Mouse (Mus musculus): ENCODE data around the gene Babam2. TPM values are rescaled to one million over a fixed set of nuclear protein-coding genes. Genes with fewer than 3 reads are reported as not detected.

The Babam2 gene
- polyA plus RNA-seq, 1 experiment from 2014 or later, result 33.5 TPM

- Histone ChIP-seq H3K9me3 (ENCODE audit: control insufficient read depth, low read length) (no peaks in the 10 kb centered on the region), H3K4me1 (ENCODE audit: control insufficient read depth, insufficient read depth, low read length) (no peaks in the 10 kb centered on the region), H3K9ac (replicated peaks; ENCODE audit: low read length) (no peak overlapping the region), H3K27ac (replicated peaks; ENCODE audit: low read depth, low read length) (no peak overlapping the region), H3K4me3 (replicated peaks; ENCODE audit: low read depth, low read length) (no peak overlapping the region), H3K27me3 (ENCODE audit: control insufficient read depth, insufficient read depth, low read length) (no peaks in the 10 kb centered on the region), H3K4me2 (ENCODE audit: low read length) (no peak overlapping the region), H3K36me3 (ENCODE audit: control insufficient read depth, insufficient read depth, low read length) (no peaks in the 10 kb centered on the region)
- DNase-seq (no peak), ATAC-seq (ENCODE audit: low FRiP score, low TSS enrichment) (no peak)
- 85% methylated on average over 4 of the region's 4 CpGs for WGBS
Observed at GRCm38 (mm10) chr5:32033185-32033584, 335.7 kb downstream of the Babam2 start.

GRCm38 (mm10) chr5:32033621-32034020 is 336.1 kb downstream of the Babam2 start:
- H3K27ac ChIP-seq (replicated peaks; ENCODE audit: low read depth, low read length), result no peak overlapping the region
- H3K27me3 ChIP-seq (ENCODE audit: control insufficient read depth, insufficient read depth, low read length), result no peaks in the 10 kb centered on the region
- H3K9me3 ChIP-seq (ENCODE audit: control insufficient read depth, low read length), result no peaks in the 10 kb centered on the region
- DNase-seq, result no peak
- H3K4me1 ChIP-seq (ENCODE audit: control insufficient read depth, insufficient read depth, low read length), result no peaks in the 10 kb centered on the region
- H3K4me3 ChIP-seq (replicated peaks; ENCODE audit: low read depth, low read length), result no peak overlapping the region
- H3K9ac ChIP-seq (replicated peaks; ENCODE audit: low read length), result no peak overlapping the region
- no peaks in the 10 kb centered on the region for H3K36me3 ChIP-seq (ENCODE audit: control insufficient read depth, insufficient read depth, low read length)
- no peak overlapping the region for H3K4me2 ChIP-seq (ENCODE audit: low read length)
- no peak for ATAC-seq (ENCODE audit: low FRiP score, low TSS enrichment)

- no peak for DNase-seq
- Histone ChIP-seq H3K27ac (replicated peaks; ENCODE audit: low read depth, low read length) (no peak overlapping the region), H3K9me3 (ENCODE audit: control insufficient read depth, low read length) (no peaks in the 10 kb centered on the region), H3K4me1 (ENCODE audit: control insufficient read depth, insufficient read depth, low read length) (no peaks in the 10 kb centered on the region), H3K9ac (replicated peaks; ENCODE audit: low read length) (no peak overlapping the region), H3K27me3 (ENCODE audit: control insufficient read depth, insufficient read depth, low read length) (no peaks in the 10 kb centered on the region), H3K4me2 (ENCODE audit: low read length) (no peak overlapping the region), H3K36me3 (ENCODE audit: control insufficient read depth, insufficient read depth, low read length) (no peaks in the 10 kb centered on the region), H3K4me3 (replicated peaks; ENCODE audit: low read depth, low read length) (no peak overlapping the region)
- ATAC-seq (ENCODE audit: low FRiP score, low TSS enrichment), result no peak
- WGBS, result 90% methylated on average over 8 of the region's 8 CpGs
Observed at GRCm38 (mm10) chr5:32034475-32035054, 337.1 kb downstream of the Babam2 start.

GRCm38 (mm10) chr5:32035721-32036320 is 338.3 kb downstream of the Babam2 start:
- Histone ChIP-seq H3K4me3 (replicated peaks; ENCODE audit: low read depth, low read length) (no peak overlapping the region), H3K36me3 (ENCODE audit: control insufficient read depth, insufficient read depth, low read length) (no peaks in the 10 kb centered on the region), H3K4me2 (ENCODE audit: low read length) (no peak overlapping the region), H3K4me1 (ENCODE audit: control insufficient read depth, insufficient read depth, low read length) (no peaks in the 10 kb centered on the region), H3K9ac (replicated peaks; ENCODE audit: low read length) (no peak overlapping the region), H3K9me3 (ENCODE audit: control insufficient read depth, low read length) (no peaks in the 10 kb centered on the region), H3K27me3 (ENCODE audit: control insufficient read depth, insufficient read depth, low read length) (no peaks in the 10 kb centered on the region), H3K27ac (replicated peaks; ENCODE audit: low read depth, low read length) (no peak overlapping the region)
- 82% methylated on average over 7 of the region's 7 CpGs for WGBS
- no peak for ATAC-seq (ENCODE audit: low FRiP score, low TSS enrichment)
- DNase-seq, result no peak

GRCm38 (mm10) chr5:32036896-32037295 is 339.4 kb downstream of the Babam2 start:
- H3K9me3 ChIP-seq (ENCODE audit: control insufficient read depth, low read length), result no peaks in the 10 kb centered on the region
- H3K4me2 ChIP-seq (ENCODE audit: low read length), result no peak overlapping the region
- no peak for DNase-seq
- no peak overlapping the region for H3K4me3 ChIP-seq (replicated peaks; ENCODE audit: low read depth, low read length)
- H3K36me3 ChIP-seq (ENCODE audit: control insufficient read depth, insufficient read depth, low read length), result no peaks in the 10 kb centered on the region
- H3K4me1 ChIP-seq (ENCODE audit: control insufficient read depth, insufficient read depth, low read length), result no peaks in the 10 kb centered on the region
- no peaks in the 10 kb centered on the region for H3K27me3 ChIP-seq (ENCODE audit: control insufficient read depth, insufficient read depth, low read length)
- 83% methylated on average over 2 of the region's 2 CpGs for WGBS
- no peak overlapping the region for H3K9ac ChIP-seq (replicated peaks; ENCODE audit: low read length)
- H3K27ac ChIP-seq (replicated peaks; ENCODE audit: low read depth, low read length), result no peak overlapping the region
- ATAC-seq (ENCODE audit: low FRiP score, low TSS enrichment), result no peak

- Histone ChIP-seq H3K27ac (replicated peaks; ENCODE audit: low read depth, low read length) (no peak overlapping the region), H3K36me3 (ENCODE audit: control insufficient read depth, insufficient read depth, low read length) (no peaks in the 10 kb centered on the region), H3K4me1 (ENCODE audit: control insufficient read depth, insufficient read depth, low read length) (no peaks in the 10 kb centered on the region), H3K4me2 (ENCODE audit: low read length) (no peak overlapping the region), H3K4me3 (replicated peaks; ENCODE audit: low read depth, low read length) (no peak overlapping the region), H3K9ac (replicated peaks; ENCODE audit: low read length) (no peak overlapping the region), H3K9me3 (ENCODE audit: control insufficient read depth, low read length) (no peaks in the 10 kb centered on the region), H3K27me3 (ENCODE audit: control insufficient read depth, insufficient read depth, low read length) (no peaks in the 10 kb centered on the region)
- no peak for ATAC-seq (ENCODE audit: low FRiP score, low TSS enrichment)
- no peak for DNase-seq
- WGBS, result 92% methylated on average over 4 of the region's 4 CpGs
Observed at GRCm38 (mm10) chr5:32037546-32037945, 340.1 kb downstream of the Babam2 start.

- Histone ChIP-seq H3K27me3 (ENCODE audit: control insufficient read depth, insufficient read depth, low read length) (no peaks in the 10 kb centered on the region), H3K9ac (replicated peaks; ENCODE audit: low read length) (no peak overlapping the region), H3K4me1 (ENCODE audit: control insufficient read depth, insufficient read depth, low read length) (no peaks in the 10 kb centered on the region), H3K4me2 (ENCODE audit: low read length) (no peak overlapping the region), H3K36me3 (ENCODE audit: control insufficient read depth, insufficient read depth, low read length) (no peaks in the 10 kb centered on the region), H3K27ac (replicated peaks; ENCODE audit: low read depth, low read length) (no peak overlapping the region), H3K9me3 (ENCODE audit: control insufficient read depth, low read length) (no peaks in the 10 kb centered on the region), H3K4me3 (replicated peaks; ENCODE audit: low read depth, low read length) (no peak overlapping the region)
- ATAC-seq (ENCODE audit: low FRiP score, low TSS enrichment), result no peak
- DNase-seq, result no peak
Observed at GRCm38 (mm10) chr5:32038994-32039393, 341.5 kb downstream of the Babam2 start.

- Histone ChIP-seq H3K9ac (replicated peaks; ENCODE audit: low read length) (no peak overlapping the region), H3K27ac (replicated peaks; ENCODE audit: low read depth, low read length) (no peak overlapping the region), H3K4me2 (ENCODE audit: low read length) (no peak overlapping the region), H3K4me1 (ENCODE audit: control insufficient read depth, insufficient read depth, low read length) (no peaks in the 10 kb centered on the region), H3K27me3 (ENCODE audit: control insufficient read depth, insufficient read depth, low read length) (no peaks in the 10 kb centered on the region), H3K4me3 (replicated peaks; ENCODE audit: low read depth, low read length) (no peak overlapping the region), H3K9me3 (ENCODE audit: control insufficient read depth, low read length) (no peaks in the 10 kb centered on the region), H3K36me3 (ENCODE audit: control insufficient read depth, insufficient read depth, low read length) (no peaks in the 10 kb centered on the region)
- 90% methylated on average over 3 of the region's 3 CpGs for WGBS
- no peak for DNase-seq
- ATAC-seq (ENCODE audit: low FRiP score, low TSS enrichment), result no peak
Observed at GRCm38 (mm10) chr5:32039511-32039910, 342.0 kb downstream of the Babam2 start.

- ATAC-seq (ENCODE audit: low FRiP score, low TSS enrichment) (no peak), DNase-seq (no peak)
- H3K27me3 ChIP-seq (ENCODE audit: control insufficient read depth, insufficient read depth, low read length), result no peaks in the 10 kb centered on the region
- H3K4me2 ChIP-seq (ENCODE audit: low read length), result no peak overlapping the region
- H3K4me1 ChIP-seq (ENCODE audit: control insufficient read depth, insufficient read depth, low read length), result no peaks in the 10 kb centered on the region
- no peaks in the 10 kb centered on the region for H3K36me3 ChIP-seq (ENCODE audit: control insufficient read depth, insufficient read depth, low read length)
- 85% methylated on average over 7 of the region's 7 CpGs for WGBS
- no peak overlapping the region for H3K9ac ChIP-seq (replicated peaks; ENCODE audit: low read length)
- no peak overlapping the region for H3K4me3 ChIP-seq (replicated peaks; ENCODE audit: low read depth, low read length)
- H3K9me3 ChIP-seq (ENCODE audit: control insufficient read depth, low read length), result no peaks in the 10 kb centered on the region
- H3K27ac ChIP-seq (replicated peaks; ENCODE audit: low read depth, low read length), result no peak overlapping the region
Observed at GRCm38 (mm10) chr5:32043153-32043552, 345.7 kb downstream of the Babam2 start.

Data from midbrain, embryonic 14.5 days (tissue).